Mouse (Mus musculus) small intestine, adult 2 months (tissue): ENCODE results near the gene Bmp6. TPM values are rescaled to one million over a fixed set of nuclear protein-coding genes. Genes with fewer than 3 reads are reported as not detected.
A peak's percentile ranks its signal among the peaks of the same experiment; 100 is the strongest.

ENCODE experiments used
- H3K27ac ChIP-seq: fragments of 200-500 bp; 2 replicates; pipeline ENCODE4 v1.5.1; 2012; ENCODE audit warnings: low read depth, low read length, control low read depth, inconsistent platforms; ENCODE audit not compliant: insufficient read depth
- H3K27me3 ChIP-seq: fragments of 200-500 bp; 2 replicates; pipeline ENCODE4 v1.6.1; 2012; ENCODE audit warnings: mild to moderate bottlenecking, moderate library complexity, low read length, inconsistent platforms; ENCODE audit not compliant: control insufficient read depth, insufficient read depth
- H3K36me3 ChIP-seq: fragments of 200-500 bp; 2 replicates; pipeline ENCODE4 v1.6.1; 2012; ENCODE audit warnings: mild to moderate bottlenecking, low read length, control low read depth, inconsistent platforms; ENCODE audit not compliant: control insufficient read depth, insufficient read depth
- H3K4me1 ChIP-seq: fragments of 200-500 bp; 2 replicates; pipeline ENCODE4 v1.6.1; 2012; ENCODE audit warnings: low read length, inconsistent platforms, mixed read lengths; ENCODE audit not compliant: control insufficient read depth, insufficient read depth, insufficient read length
- H3K4me3 ChIP-seq: fragments of 200-500 bp; 2 replicates; pipeline ENCODE4 v1.5.1; 2012; ENCODE audit warnings: low read depth, mild to moderate bottlenecking, control low read depth, inconsistent platforms, low read length, moderate library complexity
- CTCF ChIP-seq: fragments of 200-500 bp; IDR thresholded peaks from 2 replicates; pipeline ENCODE4 v1.5.1; 2012; ENCODE audit warnings: low read depth, mild to moderate bottlenecking, control low read depth, inconsistent platforms, low read length, moderate library complexity, mixed read lengths; ENCODE audit not compliant: insufficient replicate concordance, insufficient read length; ENCODE audit errors: extremely low read depth
- POLR2A ChIP-seq: fragments of 200-500 bp; IDR thresholded peaks from 2 replicates; pipeline ENCODE4 v1.6.1; 2012; ENCODE audit warnings: low read depth, mild to moderate bottlenecking, control low read depth, inconsistent platforms, low read length, moderate library complexity
- WGBS: fragments of 180-500 bp; shearing (Covaris S2); methylation state at CpG from one replicate; pipeline ENCODE4 v1.1.7; 2018; 5-methylcytosine and 5-hydroxymethylcytosine counted together
- polyA plus RNA-seq: library from polyadenylated mRNA; depleted of rRNA; stranded (reverse); fragments of >200 nt; gene quantifications from 2 replicates; pipeline ENCODE4 v1.2.3, GENCODE M21; 2012

Gene Bmp6
- polyA plus RNA-seq, 1 experiment, result 5.2 TPM

DNA sequence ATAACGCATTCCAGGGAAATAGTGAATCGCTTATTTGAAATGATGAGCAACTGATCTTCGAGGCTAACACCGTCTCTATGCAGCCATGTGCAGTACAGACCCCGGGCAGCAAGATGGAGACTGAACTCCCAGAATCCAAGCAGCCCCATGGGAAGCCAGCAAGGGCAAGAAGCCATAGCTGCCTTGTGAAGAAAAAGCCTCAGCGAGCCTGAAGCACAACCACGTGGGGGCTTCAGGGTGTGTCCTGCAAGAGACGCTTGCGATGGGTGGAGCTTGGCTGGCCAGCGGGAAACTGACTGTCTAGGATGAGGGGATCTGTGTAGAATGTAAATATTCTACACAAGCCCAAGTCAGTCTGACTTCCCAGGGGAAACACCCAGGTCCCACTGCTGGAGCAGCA is 167.1 kb downstream of the Bmp6 start:
- H3K4me1 ChIP-seq, result no peaks in the 10 kb centered on the region
- TF ChIP-seq POLR2A (no peak), CTCF (no peak)
- peaks cover 67% of the 10 kb centered on the region for H3K36me3 ChIP-seq
- no peaks in the 10 kb centered on the region for H3K27me3 ChIP-seq
- WGBS, result 79% methylated on average over 10 of the region's 10 CpGs
- H3K27ac ChIP-seq, result no peak overlapping the region
- no peak overlapping the region for H3K4me3 ChIP-seq

DNA sequence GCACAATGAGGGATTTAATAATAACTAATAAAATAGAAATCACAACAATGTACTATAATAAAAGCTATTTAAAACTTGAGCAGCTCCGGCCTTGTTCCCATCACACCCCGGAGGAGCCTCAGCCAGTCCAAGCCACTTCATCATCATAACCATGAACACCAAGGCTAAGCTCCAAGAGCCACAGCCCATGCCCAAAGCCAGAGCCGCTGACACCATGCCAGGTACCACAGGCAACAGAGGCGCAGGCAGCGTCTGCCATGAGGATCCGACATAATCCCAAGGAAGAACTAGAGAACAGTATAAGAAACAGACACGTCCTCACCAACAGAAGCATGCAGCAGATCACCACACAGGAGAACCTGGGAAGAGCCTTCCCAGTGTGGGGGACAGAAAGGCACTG is 169.0 kb downstream of the Bmp6 start:
- H3K27ac ChIP-seq, result no peak overlapping the region
- no peaks in the 10 kb centered on the region for H3K4me1 ChIP-seq
- no peak overlapping the region for H3K4me3 ChIP-seq
- no peaks in the 10 kb centered on the region for H3K27me3 ChIP-seq
- 91% methylated on average over 7 of the region's 7 CpGs for WGBS
- H3K36me3 ChIP-seq, result peaks cover 70% of the 10 kb centered on the region
- TF ChIP-seq CTCF, result no peak
- TF ChIP-seq POLR2A, result no peak

DNA sequence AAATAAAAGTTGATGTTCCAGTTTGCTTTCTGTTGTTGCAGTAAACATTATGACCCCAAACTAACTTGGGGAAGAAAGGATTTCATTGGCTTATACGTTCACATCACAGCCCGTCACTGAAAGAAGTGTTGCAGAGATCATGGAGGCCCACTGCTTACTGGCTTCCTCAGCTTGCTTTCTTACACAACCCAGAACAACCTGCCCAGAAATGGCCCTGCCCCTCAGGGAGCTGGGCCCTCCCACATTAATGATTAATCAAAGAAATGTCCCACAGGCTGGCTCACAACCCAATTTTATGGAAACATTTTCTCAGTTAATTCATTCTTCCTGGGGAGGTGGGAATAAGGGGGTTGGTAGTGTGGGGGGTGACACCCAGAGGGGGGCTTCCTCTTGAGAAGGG is 170.5 kb downstream of the Bmp6 start:
- Histone ChIP-seq H3K4me3 (no peak overlapping the region), H3K27ac (no peak overlapping the region), H3K4me1 (no peaks in the 10 kb centered on the region), H3K36me3 (peaks cover 71% of the 10 kb centered on the region), H3K27me3 (no peaks in the 10 kb centered on the region)
- WGBS, result 52% methylated on average over 2 of the region's 2 CpGs
- TF ChIP-seq CTCF (no peak), POLR2A (no peak)

DNA sequence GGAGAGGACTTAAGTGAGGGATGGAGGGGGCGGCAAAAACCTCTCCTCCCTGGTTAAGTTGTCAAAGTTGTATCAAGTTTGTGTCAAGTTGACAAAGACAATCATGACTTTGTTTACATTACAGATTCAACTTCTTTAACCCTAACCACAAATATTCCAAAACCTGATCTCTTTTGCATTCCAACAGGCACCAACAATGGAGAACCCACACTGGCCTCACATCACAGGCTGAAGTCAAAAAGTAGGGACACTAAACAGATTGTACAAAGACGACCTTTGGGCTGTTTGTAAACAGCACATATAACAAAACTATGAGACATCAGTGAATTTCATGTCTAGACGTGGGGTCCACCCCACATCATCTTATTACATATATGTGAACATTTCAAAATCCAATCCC is 170.9 kb downstream of the Bmp6 start:
- WGBS, result 44% methylated on average over 3 of the region's 3 CpGs
- Histone ChIP-seq H3K27ac (no peak overlapping the region), H3K4me3 (no peak overlapping the region), H3K36me3 (peaks cover 71% of the 10 kb centered on the region), H3K4me1 (no peaks in the 10 kb centered on the region), H3K27me3 (no peaks in the 10 kb centered on the region)
- TF ChIP-seq POLR2A (no peak), CTCF (no peak)

DNA sequence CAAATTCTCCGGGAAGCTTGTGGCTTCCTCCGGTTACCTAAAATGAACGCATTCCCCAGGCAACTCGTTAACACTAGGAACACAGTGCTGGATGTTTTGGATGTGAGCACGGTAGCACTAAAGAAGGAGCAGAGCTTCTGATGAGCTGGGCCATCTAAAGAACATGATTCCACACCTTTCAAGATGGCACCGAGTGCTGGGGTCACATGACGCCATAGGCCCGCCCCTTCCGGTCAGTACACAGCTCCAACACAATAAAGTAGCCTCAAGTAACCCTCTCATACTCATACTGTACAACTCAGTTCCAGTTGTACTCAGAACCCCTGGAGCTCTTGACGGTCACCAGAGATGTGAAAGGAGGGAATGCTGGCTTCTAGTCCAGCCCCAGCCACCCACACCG is 171.7 kb downstream of the Bmp6 start:
- Histone ChIP-seq H3K4me3 (no peak overlapping the region), H3K4me1 (no peaks in the 10 kb centered on the region), H3K27me3 (no peaks in the 10 kb centered on the region), H3K27ac (no peak overlapping the region), H3K36me3 (peaks cover 74% of the 10 kb centered on the region)
- 83% methylated on average over 11 of the region's 11 CpGs for WGBS
- TF ChIP-seq POLR2A, result no peak

DNA sequence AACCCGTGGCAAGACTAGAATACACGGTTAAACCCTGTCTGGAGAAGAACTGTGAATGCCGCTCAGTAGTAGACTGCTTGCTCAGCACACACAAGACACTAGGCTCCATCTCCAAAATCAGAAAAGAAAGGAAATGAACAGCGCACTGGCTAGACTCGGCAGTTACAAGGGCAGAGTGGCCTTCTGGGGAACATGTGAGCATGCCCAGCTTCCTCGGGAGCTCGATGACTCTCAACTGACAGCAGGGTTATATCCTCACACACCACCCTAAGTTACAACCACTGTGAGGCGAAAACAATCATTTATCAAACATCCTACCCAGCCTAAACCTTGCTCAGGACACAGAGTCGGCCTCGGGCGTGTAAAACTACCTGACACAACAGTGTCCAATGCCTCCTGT is 175.4 kb downstream of the Bmp6 start:
- no peak for TF ChIP-seq POLR2A
- no peak for TF ChIP-seq CTCF
- Histone ChIP-seq H3K4me1 (no peaks in the 10 kb centered on the region), H3K27me3 (no peaks in the 10 kb centered on the region), H3K27ac (no peak overlapping the region), H3K36me3 (peaks cover 63% of the 10 kb centered on the region), H3K4me3 (no peak overlapping the region)
- 91% methylated on average over 11 of the region's 11 CpGs for WGBS

DNA sequence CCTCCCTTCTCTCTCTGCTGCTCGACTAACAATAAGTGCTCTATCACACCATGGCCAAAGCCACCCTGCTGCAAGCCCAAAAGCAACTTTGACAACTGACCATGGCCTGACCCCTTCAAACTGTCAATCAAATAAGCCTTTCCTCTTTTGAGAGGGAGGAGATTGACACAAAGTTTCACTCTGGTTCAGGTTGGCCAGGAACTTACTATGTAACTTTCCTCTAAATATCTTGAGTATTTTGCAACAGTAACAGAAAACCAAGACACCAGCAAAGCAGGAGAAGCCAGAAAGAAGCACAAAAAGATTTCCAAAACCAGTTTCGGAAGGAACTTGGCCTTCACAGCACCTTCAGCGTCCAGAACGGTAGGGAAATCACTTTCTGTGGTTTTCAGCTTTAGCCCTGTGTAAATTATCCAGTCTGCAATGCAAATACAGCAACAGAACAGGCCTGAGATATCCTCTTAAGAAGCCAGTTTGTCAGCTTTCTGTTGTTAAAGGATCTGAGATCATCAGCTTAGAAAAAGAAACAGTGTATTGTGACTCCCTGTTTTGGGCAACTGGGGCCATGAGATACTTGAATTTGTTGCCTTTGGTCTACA is 177.2 kb downstream of the Bmp6 start:
- Histone ChIP-seq H3K4me1 (peaks cover 5% of the 10 kb centered on the region; the same call in 1 of the 2 replicates), H3K27ac (peak overlapping the region; percentile 20; the same call in 1 of the 2 replicates), H3K4me3 (no peak overlapping the region), H3K27me3 (no peaks in the 10 kb centered on the region), H3K36me3 (peaks cover 52% of the 10 kb centered on the region)
- 71% methylated on average over 4 of the region's 4 CpGs for WGBS
- TF ChIP-seq CTCF (no peak), POLR2A (no peak)
